Mouse (Mus musculus) neural tube, embryonic 15.5 days (tissue): ENCODE measurements at regions not wholly inside any gene's neighbourhood (a gene's known extent, or its start where the extent isn't known, plus 50 kb on each side); places are given as distances from the start of the nearest gene placed in this dataset.

ENCODE experiments used
- ATAC-seq: fragments of 200-750 bp; cut with Nextera tagmentation; 2 replicates; pipeline ENCODE4 v1.8.0; 2017; ENCODE audit warnings: mild to moderate bottlenecking, moderate TSS enrichment, moderate library complexity; ENCODE audit not compliant: low FRiP score
- H3K27ac ChIP-seq: fragments of 300-500 bp; sonication (generic); replicated peaks from 2 replicates; pipeline ENCODE4 v1.5.1; 2015; ENCODE audit warnings: mild to moderate bottlenecking, inconsistent platforms
- H3K27me3 ChIP-seq: fragments of 300-500 bp; sonication (generic); replicated peaks from 2 replicates; pipeline ENCODE4 v1.6.1; 2015; ENCODE audit warnings: inconsistent platforms
- H3K36me3 ChIP-seq: fragments of 300-500 bp; sonication (generic); 2 replicates; pipeline ENCODE4 v1.6.1; 2015; ENCODE audit warnings: inconsistent platforms
- H3K4me1 ChIP-seq: fragments of 300-500 bp; sonication (generic); 2 replicates; pipeline ENCODE4 v1.6.1; 2015; ENCODE audit warnings: inconsistent platforms
- H3K4me2 ChIP-seq: fragments of 300-500 bp; sonication (generic); 2 replicates; pipeline ENCODE4 v1.6.1; 2015; ENCODE audit warnings: inconsistent platforms, mild to moderate bottlenecking, moderate library complexity
- H3K4me3 ChIP-seq: fragments of 300-500 bp; sonication (generic); replicated peaks from 2 replicates; pipeline ENCODE4 v1.5.1; 2015; ENCODE audit warnings: mild to moderate bottlenecking, inconsistent platforms
- H3K9ac ChIP-seq: fragments of 300-500 bp; sonication (generic); replicated peaks from 2 replicates; pipeline ENCODE4 v1.6.1; 2015; ENCODE audit warnings: mild to moderate bottlenecking, inconsistent platforms
- H3K9me3 ChIP-seq: fragments of 300-500 bp; sonication (generic); replicated peaks from 2 replicates; pipeline ENCODE4 v1.6.1; 2016; ENCODE audit warnings: inconsistent platforms
- WGBS: fragments of 180-500 bp; shearing (Covaris S2); methylation state at CpG from one replicate; pipeline ENCODE4 v1.1.7; 2015; ENCODE audit warnings: mixed read lengths; 5-methylcytosine and 5-hydroxymethylcytosine counted together

- no peaks in the 10 kb centered on the region for H3K4me1 ChIP-seq
- H3K9ac ChIP-seq: no peak overlapping the region
- no peak overlapping the region for H3K27ac ChIP-seq
- ATAC-seq: no peak
- no peak overlapping the region for H3K4me2 ChIP-seq
- no peaks in the 10 kb centered on the region for H3K36me3 ChIP-seq
- H3K4me3 ChIP-seq: no peak overlapping the region
- 84% methylated on average over 4 of the region's 4 CpGs for WGBS
- no peaks in the 10 kb centered on the region for H3K27me3 ChIP-seq
- no peaks in the 10 kb centered on the region for H3K9me3 ChIP-seq
Observed at GRCm38 (mm10) chr11:63211501-63211900, 82.7 kb downstream of the Pmp22 start.

GRCm38 (mm10) chr11:63213043-63213442 lies 84.3 kb downstream of the Pmp22 start:
- H3K4me2 ChIP-seq: no peak overlapping the region
- no peak; the same call in 1 of the 2 replicates for ATAC-seq
- no peaks in the 10 kb centered on the region for H3K4me1 ChIP-seq
- H3K27ac ChIP-seq: no peak overlapping the region
- no peak overlapping the region for H3K4me3 ChIP-seq
- H3K9ac ChIP-seq: no peak overlapping the region
- H3K9me3 ChIP-seq: no peaks in the 10 kb centered on the region
- 15% methylated on average over 6 of the region's 6 CpGs for WGBS
- H3K27me3 ChIP-seq: no peaks in the 10 kb centered on the region
- no peaks in the 10 kb centered on the region for H3K36me3 ChIP-seq

GRCm38 (mm10) chr11:63213901-63214425 lies 85.2 kb downstream of the Pmp22 start:
- Histone ChIP-seq H3K36me3 (no peaks in the 10 kb centered on the region), H3K9ac (no peak overlapping the region), H3K4me2 (no peak overlapping the region), H3K27me3 (no peaks in the 10 kb centered on the region), H3K9me3 (no peaks in the 10 kb centered on the region), H3K27ac (no peak overlapping the region), H3K4me1 (no peaks in the 10 kb centered on the region), H3K4me3 (no peak overlapping the region)
- no peak for ATAC-seq
- 59% methylated on average over 19 of the region's 19 CpGs for WGBS

GRCm38 (mm10) chr11:63215993-63216392 lies 87.2 kb downstream of the Pmp22 start:
- no peak overlapping the region for H3K27ac ChIP-seq
- 83% methylated on average over 2 of the region's 2 CpGs for WGBS
- H3K4me1 ChIP-seq: no peaks in the 10 kb centered on the region
- H3K4me2 ChIP-seq: no peak overlapping the region
- H3K9ac ChIP-seq: no peak overlapping the region
- H3K4me3 ChIP-seq: no peak overlapping the region
- H3K9me3 ChIP-seq: no peaks in the 10 kb centered on the region
- ATAC-seq: no peak
- H3K36me3 ChIP-seq: no peaks in the 10 kb centered on the region
- no peaks in the 10 kb centered on the region for H3K27me3 ChIP-seq

- Histone ChIP-seq H3K4me1 (no peaks in the 10 kb centered on the region), H3K9me3 (no peaks in the 10 kb centered on the region), H3K9ac (no peak overlapping the region), H3K36me3 (no peaks in the 10 kb centered on the region), H3K27ac (no peak overlapping the region), H3K4me2 (no peak overlapping the region), H3K4me3 (no peak overlapping the region), H3K27me3 (no peaks in the 10 kb centered on the region)
- no peak for ATAC-seq
- WGBS: 65% methylated on average over 3 of the region's 3 CpGs
Observed at GRCm38 (mm10) chr11:63217049-63217448, 88.3 kb downstream of the Pmp22 start.

- no peak overlapping the region for H3K9ac ChIP-seq
- ATAC-seq: no peak
- H3K36me3 ChIP-seq: no peaks in the 10 kb centered on the region
- whole genome bisulfite sequencing: over 99% methylated on average over 3 of the region's 3 CpGs
- no peak overlapping the region for H3K27ac ChIP-seq
- no peaks in the 10 kb centered on the region for H3K27me3 ChIP-seq
- no peaks in the 10 kb centered on the region for H3K4me1 ChIP-seq
- H3K4me2 ChIP-seq: no peak overlapping the region
- H3K4me3 ChIP-seq: no peak overlapping the region
- H3K9me3 ChIP-seq: no peaks in the 10 kb centered on the region
Observed at GRCm38 (mm10) chr11:63226471-63226870, 97.7 kb downstream of the Pmp22 start.

GRCm38 (mm10) chr11:63230786-63231185 lies 102.0 kb downstream of the Pmp22 start:
- WGBS: 90% methylated on average over 6 of the region's 6 CpGs
- ATAC-seq: no peak

GRCm38 (mm10) chr11:63233172-63233966 lies 104.6 kb downstream of the Pmp22 start:
- Histone ChIP-seq H3K4me1 (no peaks in the 10 kb centered on the region), H3K36me3 (no peaks in the 10 kb centered on the region), H3K27me3 (no peaks in the 10 kb centered on the region), H3K9me3 (no peaks in the 10 kb centered on the region), H3K4me2 (no peak overlapping the region), H3K27ac (no peak overlapping the region), H3K9ac (no peak overlapping the region), H3K4me3 (no peak overlapping the region)
- 80% methylated on average over 13 of the region's 13 CpGs for WGBS
- ATAC-seq: no peak

More at GRCm38 (mm10) chr11:63230786-63231185, 102.0 kb downstream of the Pmp22 start:
- Histone ChIP-seq H3K27ac (no peak overlapping the region), H3K4me2 (no peak overlapping the region), H3K36me3 (no peaks in the 10 kb centered on the region), H3K27me3 (no peaks in the 10 kb centered on the region), H3K4me3 (no peak overlapping the region), H3K9ac (no peak overlapping the region), H3K9me3 (no peaks in the 10 kb centered on the region), H3K4me1 (no peaks in the 10 kb centered on the region)

GRCm38 (mm10) chr11:63234481-63234880 lies 105.7 kb downstream of the Pmp22 start:
- H3K27ac ChIP-seq: no peak overlapping the region
- no peaks in the 10 kb centered on the region for H3K9me3 ChIP-seq

GRCm38 (mm10) chr11:63238655-63239054 lies 109.9 kb downstream of the Pmp22 start:
- Histone ChIP-seq H3K36me3 (no peaks in the 10 kb centered on the region), H3K4me1 (no peaks in the 10 kb centered on the region), H3K27me3 (no peaks in the 10 kb centered on the region), H3K9me3 (no peaks in the 10 kb centered on the region), H3K9ac (no peak overlapping the region), H3K4me2 (no peak overlapping the region), H3K27ac (no peak overlapping the region), H3K4me3 (no peak overlapping the region)
- WGBS: 70% methylated on average over 4 of the region's 4 CpGs
- no peak for ATAC-seq

More at GRCm38 (mm10) chr11:63234481-63234880, 105.7 kb downstream of the Pmp22 start:
- H3K4me1 ChIP-seq: no peaks in the 10 kb centered on the region
- H3K9ac ChIP-seq: no peak overlapping the region
- WGBS: 60% methylated on average over 6 of the region's 6 CpGs
- no peak overlapping the region for H3K4me3 ChIP-seq
- H3K4me2 ChIP-seq: no peak overlapping the region
- H3K36me3 ChIP-seq: no peaks in the 10 kb centered on the region
- no peak for ATAC-seq
- no peaks in the 10 kb centered on the region for H3K27me3 ChIP-seq

- H3K27me3 ChIP-seq: 0 out of 2 replicates have a peak, but pooled peaks cover 3% of the 10 kb centered on the region
- 74% methylated on average over 9 of the region's 9 CpGs for WGBS
- no peak for ATAC-seq
- H3K36me3 ChIP-seq: no peaks in the 10 kb centered on the region
- no peaks in the 10 kb centered on the region for H3K9me3 ChIP-seq
- no peak overlapping the region for H3K9ac ChIP-seq
- no peak overlapping the region for H3K4me2 ChIP-seq
- 0 out of 2 replicates have a peak, but pooled peaks cover 6% of the 10 kb centered on the region for H3K4me1 ChIP-seq
- H3K4me3 ChIP-seq: no peak overlapping the region
- no peak overlapping the region for H3K27ac ChIP-seq
Observed at GRCm38 (mm10) chr11:63243906-63244416, 115.2 kb downstream of the Pmp22 start.

- Histone ChIP-seq H3K9me3 (no peaks in the 10 kb centered on the region), H3K36me3 (no peaks in the 10 kb centered on the region), H3K27me3 (0 out of 2 replicates have a peak, but pooled peaks cover 3% of the 10 kb centered on the region), H3K4me3 (no peak overlapping the region), H3K27ac (no peak overlapping the region), H3K4me2 (no peak overlapping the region), H3K4me1 (peaks cover 11% of the 10 kb centered on the region), H3K9ac (no peak overlapping the region)
- no peak for ATAC-seq
- 82% methylated on average over 6 of the region's 6 CpGs for WGBS
Observed at GRCm38 (mm10) chr11:63245041-63245440, 116.3 kb downstream of the Pmp22 start.
